Mouse (Mus musculus) CD4-positive, CD25-positive, alpha-beta regulatory T cell, adult 4 months (primary cell): ENCODE data around the gene Apoc1. TPM values are rescaled to one million over a fixed set of nuclear protein-coding genes. Genes with fewer than 3 reads are reported as not detected.

Experiments
- ATAC-seq: one replicate; pipeline ENCODE4 v1.8.0; 2017
- polyA plus RNA-seq, 2 experiments: library from polyadenylated mRNA; unstranded; fragments of 100-300 nt; shearing (Covaris generic); gene quantifications; one replicate each; pipeline ENCODE4 v1.2.1; 2017

Apoc1 gene
- polyA plus RNA-seq = not detected

GRCm38 (mm10) chr7:19691873-19692865 is at the start of gene Apoc1:
TSS of gene Apoc1 (minus strand) at chr7:19692660.
- ATAC-seq = no peak

DNA sequence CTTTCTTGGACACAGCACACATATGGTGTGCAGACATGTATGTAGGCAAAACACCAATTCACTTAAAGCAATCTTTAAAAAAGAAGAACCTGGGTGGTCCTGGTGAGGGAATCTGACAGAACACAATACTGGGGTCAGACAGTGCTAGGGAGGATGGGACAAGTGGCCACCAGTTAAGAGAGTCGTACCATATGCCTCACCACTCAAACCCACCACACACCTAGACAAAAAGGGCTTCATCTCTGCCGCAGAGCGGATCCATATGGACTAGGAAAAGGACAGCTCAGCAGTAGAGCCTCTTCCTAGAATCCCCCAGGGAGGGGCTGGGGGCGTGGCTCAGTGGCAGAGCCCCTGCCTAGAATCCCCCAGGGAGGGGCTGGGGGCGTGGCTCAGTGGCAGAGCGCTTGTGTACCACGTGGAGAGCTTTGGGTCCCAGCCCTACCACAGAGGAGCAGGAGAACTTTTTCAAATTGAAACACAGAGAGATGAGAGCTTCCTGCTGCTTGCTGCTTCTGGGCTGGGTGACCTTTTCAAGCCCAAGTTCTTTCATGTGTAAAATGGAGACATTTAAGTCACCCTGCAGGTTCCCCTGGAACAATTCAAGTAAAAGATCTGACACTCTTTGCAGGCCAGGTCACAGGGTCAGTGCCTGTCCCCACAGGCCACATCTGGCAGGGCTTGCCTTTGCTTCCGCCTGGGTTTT is 49.0 kb upstream of the Apoc1 start:
- ATAC-seq = no peak

GRCm38 (mm10) chr7:19740269-19740668 is 47.8 kb upstream of the Apoc1 start:
- ATAC-seq = no peak

- no peak for ATAC-seq
Observed at GRCm38 (mm10) chr7:19738771-19739170, 46.3 kb upstream of the Apoc1 start.

DNA sequence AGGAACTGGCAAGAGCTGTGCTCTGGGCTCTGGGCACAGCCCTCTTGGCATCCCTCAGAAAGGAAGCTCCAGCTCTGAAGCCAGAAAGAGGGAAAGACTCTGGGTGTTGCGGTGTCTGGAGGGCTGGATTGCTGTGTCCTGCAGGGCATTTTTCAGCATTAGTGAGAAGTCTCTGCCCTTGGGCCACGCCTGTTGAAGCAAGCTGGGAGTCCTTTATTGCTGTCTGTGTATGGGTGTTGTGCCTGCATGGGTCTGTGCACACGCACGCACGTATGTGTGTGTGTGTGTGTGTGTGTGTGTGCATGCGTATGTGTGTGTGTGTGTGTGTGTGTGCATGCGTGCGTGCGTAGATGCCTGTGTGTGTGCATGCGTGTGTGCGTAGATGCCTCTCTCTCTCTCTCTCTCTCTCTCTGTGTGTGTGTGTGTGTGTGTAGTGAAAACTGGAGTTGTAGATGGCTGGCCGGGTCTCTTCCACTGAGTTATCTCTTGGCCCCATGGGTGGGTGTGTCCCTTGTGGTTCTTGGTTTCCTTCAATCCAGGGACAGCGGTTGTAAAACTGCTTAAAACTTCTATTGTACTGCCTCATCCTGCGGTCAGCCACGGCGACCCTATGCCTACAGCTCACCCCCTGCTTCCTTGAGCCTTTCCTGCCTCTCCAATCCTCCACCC is 44.1 kb upstream of the Apoc1 start:
- no peak for ATAC-seq

- no peak for ATAC-seq
Observed at GRCm38 (mm10) chr7:19734178-19734666, 41.8 kb upstream of the Apoc1 start.

DNA sequence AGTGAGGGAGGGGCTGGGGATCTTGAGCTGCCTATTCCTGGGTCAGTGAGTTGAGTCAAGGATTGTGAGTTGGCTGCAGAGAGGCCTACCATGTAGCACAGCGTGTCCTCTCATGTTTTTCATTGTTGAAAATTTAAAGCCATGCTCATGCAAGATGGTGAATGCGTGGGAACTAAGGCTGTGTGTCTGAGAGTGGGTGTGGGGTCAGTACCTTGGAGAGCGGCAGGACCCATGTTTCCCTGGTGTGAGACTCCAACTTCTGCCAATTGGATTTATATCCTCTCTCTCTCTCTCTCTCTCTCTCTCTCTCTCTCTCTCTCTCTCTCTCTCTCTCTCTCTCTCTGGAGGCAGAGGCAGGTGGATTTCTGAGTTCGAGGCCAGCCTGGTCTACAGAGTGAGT is 34.1 kb upstream of the Apoc1 start:
- ATAC-seq = no peak

- ATAC-seq = no peak
Observed at GRCm38 (mm10) chr7:19724167-19724566, 31.7 kb upstream of the Apoc1 start.

- no peak for ATAC-seq
Observed at GRCm38 (mm10) chr7:19722754-19723195, 30.3 kb upstream of the Apoc1 start.

DNA sequence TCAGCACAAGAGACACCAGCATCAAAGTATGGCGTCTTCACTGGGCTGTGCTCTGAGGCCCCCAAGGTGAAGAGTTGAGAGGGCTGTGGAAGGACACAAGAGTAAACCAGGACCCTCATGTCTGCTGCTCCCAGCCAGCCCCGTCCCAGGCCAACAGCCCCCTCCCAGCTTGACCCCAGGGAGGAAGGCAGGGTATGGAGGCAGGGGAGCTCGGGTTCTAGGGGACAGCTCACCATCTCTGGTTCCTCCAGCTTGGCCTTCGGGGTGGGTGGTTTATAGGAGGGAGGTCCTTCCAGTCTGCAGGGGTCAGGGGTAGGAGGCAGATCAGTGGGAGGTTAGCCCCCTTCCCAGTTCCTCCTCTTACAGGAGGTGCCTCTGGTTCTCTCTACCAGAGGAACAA is 26.7 kb upstream of the Apoc1 start:
- no peak for ATAC-seq

DNA sequence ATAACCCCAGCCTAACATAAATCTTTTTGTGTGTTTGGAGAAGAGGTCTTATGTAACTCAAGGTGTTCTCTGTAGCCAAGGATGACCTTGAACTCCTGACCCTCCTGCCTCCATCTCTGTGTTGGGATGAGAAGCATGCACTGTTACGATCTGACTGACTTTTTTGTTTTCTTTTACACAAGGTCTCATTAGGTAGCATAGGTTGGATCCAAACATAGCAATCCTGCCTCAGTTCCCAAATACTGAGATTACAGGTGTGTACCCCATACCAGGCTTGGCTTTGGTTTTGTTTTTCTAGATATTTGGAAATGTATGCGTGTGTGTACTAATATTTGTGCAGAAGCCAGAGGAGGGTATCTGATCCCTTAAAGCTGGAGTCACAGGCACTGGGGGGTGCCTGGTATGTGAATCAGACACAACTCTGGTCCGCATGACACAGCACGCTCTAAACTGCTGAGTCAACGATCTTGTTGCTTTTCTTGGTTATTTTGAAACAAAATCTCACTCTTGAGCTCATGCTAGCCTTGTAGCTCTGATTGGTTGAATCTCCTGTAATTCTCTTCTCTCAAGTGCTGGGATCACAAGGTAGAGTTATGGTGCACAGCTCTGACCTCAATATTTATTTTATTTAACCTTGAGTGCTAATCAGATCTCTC is 26.0 kb upstream of the Apoc1 start:
- no peak for ATAC-seq

- no peak for ATAC-seq
Observed at GRCm38 (mm10) chr7:19717346-19717745, 24.9 kb upstream of the Apoc1 start.

DNA sequence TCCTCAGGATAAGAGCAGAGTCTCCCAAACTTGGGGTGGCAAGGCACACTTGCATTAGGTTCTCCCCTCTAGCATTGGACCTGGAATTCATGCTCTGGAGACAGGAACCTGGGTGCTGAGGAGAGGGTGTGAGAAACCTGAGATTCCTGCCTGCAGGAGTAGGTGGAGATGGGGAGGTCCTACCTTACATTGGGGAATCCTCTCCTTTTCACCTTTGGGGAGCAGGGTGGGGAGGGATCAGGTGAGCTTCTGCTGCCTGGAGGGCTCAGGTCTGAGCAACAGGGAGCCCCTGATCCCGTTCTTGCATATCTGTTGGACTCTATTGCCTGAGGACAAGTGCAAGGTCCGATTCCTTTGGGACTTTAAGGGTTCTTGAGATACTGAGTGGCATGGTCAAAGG is 24.4 kb upstream of the Apoc1 start:
- no peak for ATAC-seq

- peak; percentile 19 for ATAC-seq
Observed at GRCm38 (mm10) chr7:19716055-19716682, 23.7 kb upstream of the Apoc1 start.

DNA sequence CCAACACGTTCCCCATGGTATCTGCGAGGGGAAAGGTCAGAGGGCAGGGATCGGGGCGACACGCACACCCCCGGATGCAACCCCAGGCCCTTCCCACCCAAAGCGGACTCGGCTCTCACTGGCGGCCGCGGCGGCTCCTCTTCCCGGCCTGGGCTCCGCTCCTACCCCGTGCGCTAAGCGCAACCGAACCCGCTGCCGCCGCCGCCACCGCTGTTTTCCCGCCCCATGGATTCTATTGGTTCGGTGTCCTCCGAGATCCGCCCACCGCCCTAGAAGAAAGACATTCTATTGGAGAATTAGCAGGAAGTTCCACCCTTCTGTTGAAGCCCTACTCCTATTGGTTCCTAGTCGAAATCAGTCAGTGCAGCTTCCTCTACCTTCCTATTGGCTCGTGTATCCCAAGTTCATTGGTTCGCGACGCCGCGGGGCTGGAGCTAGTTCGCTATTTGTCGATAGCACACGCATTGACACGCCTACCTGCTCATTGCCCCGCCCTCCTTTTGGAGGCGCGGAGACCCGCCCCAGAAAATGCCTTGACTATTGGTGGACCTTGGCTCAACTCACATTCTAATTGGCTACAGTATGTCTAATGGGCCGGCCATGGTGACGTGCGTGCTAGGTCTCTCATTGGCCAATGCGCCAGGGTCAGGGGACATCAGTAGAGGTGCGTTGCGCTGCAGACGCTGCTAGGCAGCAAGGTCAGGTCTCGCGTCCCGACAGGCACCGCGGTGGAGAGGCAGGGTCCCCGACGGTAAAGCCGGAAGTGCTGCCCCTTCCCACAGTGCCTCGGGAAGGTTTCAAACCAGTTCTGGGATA is 23.0 kb upstream of the Apoc1 start, which contains the start of gene Tomm40:
Tomm40 (minus strand) TSS at position 200 of the 816 bp plus-strand sequence.
- peak; percentile 88 for ATAC-seq

GRCm38 (mm10) chr7:19714836-19715235 is 22.4 kb upstream of the Apoc1 start:
- ATAC-seq = no peak

GRCm38 (mm10) chr7:19713598-19713997 is 21.1 kb upstream of the Apoc1 start:
- ATAC-seq = no peak

- no peak for ATAC-seq
Observed at GRCm38 (mm10) chr7:19713196-19713595, 20.7 kb upstream of the Apoc1 start.

DNA sequence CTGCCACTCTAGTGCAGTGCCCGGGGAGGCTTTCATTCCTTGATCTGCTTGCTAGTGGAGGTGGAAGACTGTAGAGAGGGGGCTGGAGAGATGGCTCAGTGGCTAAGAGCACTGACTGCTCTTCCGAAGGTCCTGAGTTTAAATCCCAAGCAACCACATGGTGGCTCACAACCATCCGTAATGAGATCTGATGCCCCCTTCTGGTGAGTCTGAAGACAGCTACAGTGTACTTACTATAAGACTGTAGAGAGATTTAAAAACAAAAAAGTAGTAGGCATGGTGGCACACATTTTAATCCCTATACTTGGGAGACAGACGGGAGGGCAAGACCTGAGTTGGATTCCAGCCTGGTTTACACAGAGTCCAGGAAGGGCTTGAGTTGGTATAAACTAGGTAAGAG is 20.0 kb upstream of the Apoc1 start:
- no peak for ATAC-seq

- no peak for ATAC-seq
Observed at GRCm38 (mm10) chr7:19710650-19711049, 18.2 kb upstream of the Apoc1 start.

DNA sequence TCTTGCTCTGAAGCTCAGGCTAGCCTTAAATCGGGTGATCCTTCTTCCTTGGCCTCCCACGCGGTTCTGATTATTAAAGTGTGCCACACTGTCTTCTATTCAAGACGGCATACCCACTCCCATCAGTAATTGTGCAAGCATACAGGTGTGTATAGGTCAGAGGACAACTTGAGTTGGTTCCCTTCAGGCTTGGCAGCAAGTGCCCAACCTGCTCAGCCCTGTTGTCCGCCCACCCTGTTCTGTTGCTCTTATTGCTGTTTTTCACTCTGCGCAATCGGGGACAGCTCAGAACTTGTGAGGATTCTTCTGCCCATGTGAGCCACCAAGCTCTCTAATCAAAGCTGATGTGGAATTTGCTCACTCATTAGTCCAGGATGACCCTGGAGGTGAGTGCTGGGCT is 12.8 kb upstream of the Apoc1 start:
- no peak for ATAC-seq
